Mouse (Mus musculus) spleen, postnatal 4 days (tissue): ENCODE results near the gene Pwwp2a.

Source experiments
- DNase-seq, 2 experiments: peaks; one replicate each; pipeline ENCODE4 v3.0.0; 2022; ENCODE audit warnings: low spot score in 2 of 2

Gene Pwwp2a

GRCm38 (mm10) chr11:43723411-43723810 is 41.6 kb downstream of the Pwwp2a start:
- DNase-seq = no peak

GRCm38 (mm10) chr11:43727796-43728195 is 46.0 kb downstream of the Pwwp2a start:
- no peak for DNase-seq

GRCm38 (mm10) chr11:43728737-43729301 is 47.0 kb downstream of the Pwwp2a start:
- DNase-seq = no peak

- peak; percentile 94 to 96 for DNase-seq
Observed at GRCm38 (mm10) chr11:43747233-43748226, 65.7 kb downstream of the Pwwp2a start, which contains the start of gene Ttc1. Ttc1 (minus strand) TSS chr11:43748008.

GRCm38 (mm10) chr11:43751542-43751941 is 69.7 kb downstream of the Pwwp2a start:
- DNase-seq = no peak

GRCm38 (mm10) chr11:43754568-43754967 is 72.8 kb downstream of the Pwwp2a start:
- no peak for DNase-seq

- DNase-seq = no peak
Observed at GRCm38 (mm10) chr11:43755411-43755810, 73.6 kb downstream of the Pwwp2a start.

- no peak for DNase-seq
Observed at GRCm38 (mm10) chr11:43758436-43758835, 76.6 kb downstream of the Pwwp2a start.

GRCm38 (mm10) chr11:43766922-43767648 is 85.3 kb downstream of the Pwwp2a start:
- DNase-seq = peak; percentile 57 to 77

- no peak for DNase-seq
Observed at GRCm38 (mm10) chr11:43767749-43768148, 86.0 kb downstream of the Pwwp2a start.

GRCm38 (mm10) chr11:43770110-43770509 is 88.3 kb downstream of the Pwwp2a start:
- DNase-seq = no peak
